Mouse (Mus musculus): ENCODE results near the gene Spdye4b. TPM values are rescaled to one million over a fixed set of nuclear protein-coding genes. Genes with fewer than 3 reads are reported as not detected.
A peak's percentile ranks its signal among the peaks of the same experiment; 100 is the strongest.

The Spdye4b gene
- total RNA-seq, 1 experiment: 0.45 TPM

GRCm38 (mm10) chr5:143222287-143222686 is 41.5 kb downstream of the Spdye4b start:
- in situ Hi-C loops (cut with MboI; ENCODE audit: low sequenced_read_pairs in 2 of 2, unreplicated experiment in 2 of 2): no loop called here
- Histone ChIP-seq H3K9me3 (ENCODE audit: control insufficient read depth, insufficient read depth, low read depth, low read length) (no peaks in the 10 kb centered on the region), H3K27ac (ENCODE audit: insufficient read depth, low read depth, low read length, poor library complexity, severe bottlenecking) (no peak overlapping the region), H3K4me1 (ENCODE audit: control insufficient read depth in 2 of 2, insufficient read depth in 2 of 2, low read length in 2 of 2, poor library complexity in 1 of 2) (no peaks in the 10 kb centered on the region), H3K4me3 (ENCODE audit: insufficient read depth in 1 of 2, low read depth in 1 of 2, low read length in 2 of 2, poor library complexity in 1 of 2, severe bottlenecking in 1 of 2) (no peak overlapping the region), H3K9ac (ENCODE audit: insufficient read depth, low read depth, low read length, poor library complexity, severe bottlenecking) (no peak overlapping the region), H3K36me3 (ENCODE audit: control insufficient read depth, insufficient read depth, low read length, poor library complexity, severe bottlenecking) (no peaks in the 10 kb centered on the region)
- TF ChIP-seq ZC3H11A (IDR thresholded peaks at IDR 0.05; ENCODE audit: borderline replicate concordance, low read depth, low read length) (no peak), MAFK (IDR thresholded peaks at IDR 0.05; ENCODE audit: insufficient read depth, low read depth, low read length) (no peak), CHD2 (IDR thresholded peaks at IDR 0.05; ENCODE audit: low read depth, low read length) (no peak), HCFC1 (IDR thresholded peaks at IDR 0.05; ENCODE audit: borderline replicate concordance, insufficient read depth, low read length) (no peak), ZNF384 (IDR thresholded peaks at IDR 0.05; ENCODE audit: low read depth, low read length) (no peak)
- no peak for DNase-seq (ENCODE audit: low read depth, low spot score)

GRCm38 (mm10) chr5:143226790-143227189 is 46.0 kb downstream of the Spdye4b start, which contains the start of gene Spdye4a:
Gene Spdye4a (minus strand): TSS chr5:143226890.
- H3K9me3 ChIP-seq (ENCODE audit: control insufficient read depth, insufficient read depth, low read depth, low read length): no peaks in the 10 kb centered on the region
- TF ChIP-seq HCFC1 (IDR thresholded peaks at IDR 0.05; ENCODE audit: borderline replicate concordance, insufficient read depth, low read length) (no peak), CHD2 (IDR thresholded peaks at IDR 0.05; ENCODE audit: low read depth, low read length) (no peak), MAFK (IDR thresholded peaks at IDR 0.05; ENCODE audit: insufficient read depth, low read depth, low read length) (no peak), ZNF384 (IDR thresholded peaks at IDR 0.05; ENCODE audit: low read depth, low read length) (no peak), ZC3H11A (IDR thresholded peaks at IDR 0.05; ENCODE audit: borderline replicate concordance, low read depth, low read length) (no peak)
- H3K36me3 ChIP-seq (ENCODE audit: control insufficient read depth, insufficient read depth, low read length, poor library complexity, severe bottlenecking): no peaks in the 10 kb centered on the region
- no peaks in the 10 kb centered on the region for H3K4me1 ChIP-seq (ENCODE audit: control insufficient read depth in 2 of 2, insufficient read depth in 2 of 2, low read length in 2 of 2, poor library complexity in 1 of 2)
- no peak within 1 kb of the TSS for H3K4me3 ChIP-seq (ENCODE audit: insufficient read depth in 1 of 2, low read depth in 1 of 2, low read length in 2 of 2, poor library complexity in 1 of 2, severe bottlenecking in 1 of 2)
- H3K27ac ChIP-seq (ENCODE audit: insufficient read depth, low read depth, low read length, poor library complexity, severe bottlenecking): no peak within 1 kb of the TSS
- in situ Hi-C loops (cut with MboI; ENCODE audit: low sequenced_read_pairs in 2 of 2, unreplicated experiment in 2 of 2): no loop called here
- no peak for DNase-seq (ENCODE audit: low read depth, low spot score)
- no peak within 1 kb of the TSS for H3K9ac ChIP-seq (ENCODE audit: insufficient read depth, low read depth, low read length, poor library complexity, severe bottlenecking)

GRCm38 (mm10) chr5:143235028-143235693 is 54.3 kb downstream of the Spdye4b start, which contains the start of gene Zfp12:
Gene Zfp12 (plus strand): TSS chr5:143235163.
- Histone ChIP-seq H3K9ac (ENCODE audit: insufficient read depth, low read depth, low read length, poor library complexity, severe bottlenecking) (peak within 1 kb of the TSS; percentile 84), H3K9me3 (ENCODE audit: control insufficient read depth, insufficient read depth, low read depth, low read length) (no peaks in the 10 kb centered on the region), H3K4me3 (ENCODE audit: insufficient read depth in 1 of 2, low read depth in 1 of 2, low read length in 2 of 2, poor library complexity in 1 of 2, severe bottlenecking in 1 of 2) (peak within 1 kb of the TSS; percentile 66 to 83), H3K4me1 (ENCODE audit: control insufficient read depth in 2 of 2, insufficient read depth in 2 of 2, low read length in 2 of 2, poor library complexity in 1 of 2) (peaks cover 0 to 2% of the 10 kb centered on the region in 2 experiments; a peak in 1 of 4 replicates), H3K27ac (ENCODE audit: insufficient read depth, low read depth, low read length, poor library complexity, severe bottlenecking) (no peak within 1 kb of the TSS), H3K36me3 (ENCODE audit: control insufficient read depth, insufficient read depth, low read length, poor library complexity, severe bottlenecking) (no peaks in the 10 kb centered on the region)
- DNase-seq (ENCODE audit: low read depth, low spot score): peak; percentile 92
- no peak for TF ChIP-seq ZNF384 (IDR thresholded peaks at IDR 0.05; ENCODE audit: low read depth, low read length)
- no peak for TF ChIP-seq CHD2 (IDR thresholded peaks at IDR 0.05; ENCODE audit: low read depth, low read length)
- TF ChIP-seq MAFK (IDR thresholded peaks at IDR 0.05; ENCODE audit: insufficient read depth, low read depth, low read length): no peak
- TF ChIP-seq HCFC1 (IDR thresholded peaks at IDR 0.05; ENCODE audit: borderline replicate concordance, insufficient read depth, low read length): no peak; the same call in 1 of the 2 replicates
- TF ChIP-seq ZC3H11A (IDR thresholded peaks at IDR 0.05; ENCODE audit: borderline replicate concordance, low read depth, low read length): no peak
- in situ Hi-C loops (cut with MboI; ENCODE audit: low sequenced_read_pairs in 2 of 2, unreplicated experiment in 2 of 2): no loop called here

GRCm38 (mm10) chr5:143236036-143236435 is 55.2 kb downstream of the Spdye4b start:
- H3K4me1 ChIP-seq (ENCODE audit: control insufficient read depth in 2 of 2, insufficient read depth in 2 of 2, low read length in 2 of 2, poor library complexity in 1 of 2): peaks cover 0 to 2% of the 10 kb centered on the region in 2 experiments; a peak in 1 of 4 replicates
- no peak overlapping the region for H3K27ac ChIP-seq (ENCODE audit: insufficient read depth, low read depth, low read length, poor library complexity, severe bottlenecking)
- H3K4me3 ChIP-seq (ENCODE audit: insufficient read depth in 1 of 2, low read depth in 1 of 2, low read length in 2 of 2, poor library complexity in 1 of 2, severe bottlenecking in 1 of 2): 0 out of 4 replicates have a peak overlapping the region, but pooled peaks of 1 of the 2 experiments have one; percentile 66
- peaks cover 1% of the 10 kb centered on the region; the same call in 1 of the 2 replicates for H3K36me3 ChIP-seq (ENCODE audit: control insufficient read depth, insufficient read depth, low read length, poor library complexity, severe bottlenecking)
- in situ Hi-C loops (cut with MboI; ENCODE audit: low sequenced_read_pairs in 2 of 2, unreplicated experiment in 2 of 2): no loop called here
- no peak for DNase-seq (ENCODE audit: low read depth, low spot score)
- H3K9me3 ChIP-seq (ENCODE audit: control insufficient read depth, insufficient read depth, low read depth, low read length): no peaks in the 10 kb centered on the region
- H3K9ac ChIP-seq (ENCODE audit: insufficient read depth, low read depth, low read length, poor library complexity, severe bottlenecking): no peak overlapping the region
- TF ChIP-seq MAFK (IDR thresholded peaks at IDR 0.05; ENCODE audit: insufficient read depth, low read depth, low read length): no peak
- no peak for TF ChIP-seq CHD2 (IDR thresholded peaks at IDR 0.05; ENCODE audit: low read depth, low read length)
- no peak for TF ChIP-seq HCFC1 (IDR thresholded peaks at IDR 0.05; ENCODE audit: borderline replicate concordance, insufficient read depth, low read length)

All from ES-E14 (cell line).